Mouse (Mus musculus): ENCODE measurements around the gene Cspg5.
A peak's percentile ranks its signal among the peaks of the same experiment; 100 is the strongest.

Gene Cspg5

GRCm38 (mm10) chr9:110243221-110243833 is at the start of gene Cspg5:
TSS of gene Cspg5 (plus strand) at chr9:110243783.
- DNase-seq (ENCODE audit: low spot score): no peak

DNA sequence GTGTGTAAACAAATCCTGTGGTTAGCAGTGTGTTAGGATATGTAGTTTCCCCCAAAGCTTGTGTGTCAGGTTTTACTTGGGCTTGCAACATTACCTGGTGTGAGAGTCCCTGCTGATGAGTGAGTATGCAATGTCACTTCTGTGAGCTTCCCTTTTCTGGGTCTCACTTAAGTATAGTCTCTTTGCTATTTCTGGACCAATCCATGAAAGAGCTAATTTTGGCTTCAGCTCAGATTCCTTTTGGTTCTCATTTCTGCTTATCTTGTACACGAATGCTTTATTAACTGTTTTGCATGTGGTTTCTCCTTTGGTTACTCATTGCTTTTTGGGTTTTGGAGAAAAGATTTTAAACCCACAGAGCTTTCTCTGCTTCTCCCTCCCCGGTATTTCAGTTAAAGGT is 43.7 kb upstream of the Cspg5 start:
- DNase-seq (ENCODE audit: low spot score): no peak

DNA sequence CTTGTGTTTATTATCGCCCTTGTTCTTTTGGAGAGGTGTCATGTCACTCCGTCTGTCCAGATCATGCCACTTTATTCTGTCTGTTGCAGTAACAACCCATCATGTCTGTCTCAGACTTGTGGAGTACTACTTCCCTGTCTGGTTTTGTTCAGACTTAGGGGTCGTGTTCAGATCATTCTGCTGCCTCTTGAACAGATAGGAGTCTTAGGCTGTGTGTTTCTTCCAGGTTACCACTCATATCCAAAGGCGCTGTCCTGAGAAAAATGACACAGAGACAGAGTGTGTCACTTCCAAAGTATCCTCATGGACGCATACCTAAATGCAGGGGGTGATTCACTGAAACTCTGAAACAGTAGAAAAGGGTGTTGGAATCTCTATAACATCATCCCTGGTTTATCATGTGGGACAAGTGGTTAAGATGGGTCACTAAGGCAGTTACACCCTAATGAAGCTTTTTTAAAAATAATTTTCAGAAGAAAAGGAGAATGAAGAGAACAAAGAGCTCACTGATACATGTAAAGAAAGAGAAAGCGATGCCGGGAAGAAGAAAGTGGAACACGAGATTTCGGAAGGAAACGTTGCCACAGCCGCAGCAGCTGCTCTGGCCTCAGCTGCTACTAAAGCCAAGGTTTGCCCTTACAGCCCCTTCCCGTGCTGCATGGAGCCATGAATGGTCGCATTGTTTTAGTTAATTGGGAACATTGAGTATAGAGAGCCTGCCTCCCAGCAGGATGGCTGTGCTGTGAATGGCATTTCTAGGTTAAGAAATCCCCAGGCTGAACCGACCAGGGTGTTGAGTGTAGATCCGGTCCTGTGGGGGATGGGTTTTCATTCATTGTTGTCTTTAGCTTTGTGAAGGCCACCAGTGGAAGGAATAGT is 37.8 kb upstream of the Cspg5 start:
- DNase-seq (ENCODE audit: low spot score): no peak

- DNase-seq (ENCODE audit: low spot score): no peak
These were observed 37.1 kb upstream of the Cspg5 start for GRCm38 (mm10) chr9:110206437-110206836.

DNA sequence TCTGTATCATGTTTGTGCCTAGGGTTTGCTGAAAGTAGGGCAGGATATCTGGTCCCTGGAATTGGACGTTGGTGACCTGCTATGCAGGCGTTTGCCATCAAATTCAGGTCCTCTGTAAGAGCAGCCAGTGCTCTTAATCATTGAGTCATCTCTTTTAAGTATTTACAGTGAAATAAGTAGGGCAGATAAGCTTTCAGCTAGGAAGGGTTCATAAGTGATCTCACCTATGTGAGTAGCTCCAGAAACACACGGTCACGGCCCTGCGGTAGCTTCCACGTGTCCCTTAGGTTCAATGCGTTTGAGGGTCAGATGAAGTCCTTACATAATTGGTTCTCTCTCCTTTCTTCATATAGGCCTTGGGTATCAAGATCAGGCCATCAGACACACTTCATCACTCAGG is 35.3 kb upstream of the Cspg5 start:
- DNase-seq (ENCODE audit: low spot score): no peak

DNA sequence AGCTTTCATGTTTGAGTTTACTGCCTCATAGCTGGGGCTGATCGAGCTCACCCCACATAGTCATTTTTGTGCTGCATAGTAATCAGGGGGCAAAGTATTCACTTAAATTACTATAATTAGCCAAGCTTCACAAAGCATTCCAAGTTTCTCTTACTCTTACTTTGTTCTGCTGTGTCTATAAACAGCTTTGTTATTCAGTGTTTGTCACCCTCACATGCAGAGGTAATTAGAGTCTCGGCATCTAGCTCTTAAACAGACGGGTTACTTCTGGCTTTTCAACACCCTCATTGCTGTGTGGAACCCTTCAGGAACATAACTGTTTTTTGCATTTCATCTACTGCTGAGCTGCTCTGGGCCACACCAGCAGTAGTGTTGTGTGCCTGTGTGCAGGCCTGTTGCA is 34.6 kb upstream of the Cspg5 start:
- no peak for DNase-seq (ENCODE audit: low spot score)

DNA sequence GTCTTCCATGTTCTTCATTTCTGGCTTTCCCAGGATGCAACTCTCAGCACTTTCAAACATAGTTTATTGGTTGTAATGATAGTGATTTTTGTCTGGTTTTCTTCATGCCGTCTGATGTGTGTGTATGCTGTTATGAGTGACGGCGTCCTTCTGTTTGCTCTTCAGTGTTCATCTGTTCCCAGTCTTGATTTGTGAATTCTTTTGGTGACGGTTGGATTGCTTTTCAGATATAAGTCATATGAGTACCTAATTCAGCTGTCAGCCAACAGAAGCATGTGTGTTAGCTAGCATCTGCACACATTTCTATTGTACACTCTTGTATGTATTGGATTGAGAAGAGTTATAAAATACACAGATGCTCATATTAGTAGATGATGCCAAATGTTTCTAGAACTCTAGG is 19.3 kb upstream of the Cspg5 start:
- no peak for DNase-seq (ENCODE audit: low spot score)

GRCm38 (mm10) chr9:110226191-110226590 is 17.4 kb upstream of the Cspg5 start:
- DNase-seq (ENCODE audit: low spot score): no peak

- DNase-seq (ENCODE audit: low spot score): peak; percentile 69
These were observed 14.9 kb upstream of the Cspg5 start for GRCm38 (mm10) chr9:110228671-110229070.

- no peak for DNase-seq (ENCODE audit: low spot score)
These were observed 14.5 kb upstream of the Cspg5 start for GRCm38 (mm10) chr9:110229112-110229511.

GRCm38 (mm10) chr9:110229566-110230248 is 13.9 kb upstream of the Cspg5 start:
- no peak for DNase-seq (ENCODE audit: low spot score)

DNA sequence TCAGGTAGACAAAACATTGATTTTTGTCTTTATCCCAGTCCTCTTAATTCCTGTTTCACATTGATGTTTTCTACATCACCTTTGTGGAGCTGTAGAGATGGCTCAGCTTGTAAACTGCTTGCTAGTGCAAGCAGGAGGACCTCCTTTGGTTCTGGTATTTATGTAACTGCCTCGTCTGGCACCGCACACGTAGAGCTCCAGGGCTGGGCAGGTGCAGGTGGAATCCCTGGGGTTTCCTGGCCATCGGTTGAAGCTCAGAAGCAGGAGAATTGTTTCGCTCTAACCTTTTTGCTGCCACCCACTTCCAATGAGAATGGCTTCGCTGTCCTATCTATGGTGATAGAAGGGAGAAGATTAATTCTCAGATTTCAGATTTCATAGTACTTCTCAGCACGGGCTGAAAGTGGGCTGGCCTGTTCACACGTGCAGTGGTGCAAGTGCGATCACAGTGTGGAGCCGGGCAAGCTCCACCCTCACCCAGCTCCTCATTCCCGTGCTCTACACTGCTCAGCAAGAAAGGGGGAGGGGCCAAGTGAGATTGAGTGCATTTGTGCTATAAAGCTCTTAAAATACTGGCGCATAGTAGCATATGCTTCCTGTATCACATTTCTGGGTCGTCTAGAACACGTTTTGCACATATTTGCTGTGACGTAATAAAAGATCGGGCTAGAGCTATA is 13.1 kb upstream of the Cspg5 start:
- no peak for DNase-seq (ENCODE audit: low spot score)

DNA sequence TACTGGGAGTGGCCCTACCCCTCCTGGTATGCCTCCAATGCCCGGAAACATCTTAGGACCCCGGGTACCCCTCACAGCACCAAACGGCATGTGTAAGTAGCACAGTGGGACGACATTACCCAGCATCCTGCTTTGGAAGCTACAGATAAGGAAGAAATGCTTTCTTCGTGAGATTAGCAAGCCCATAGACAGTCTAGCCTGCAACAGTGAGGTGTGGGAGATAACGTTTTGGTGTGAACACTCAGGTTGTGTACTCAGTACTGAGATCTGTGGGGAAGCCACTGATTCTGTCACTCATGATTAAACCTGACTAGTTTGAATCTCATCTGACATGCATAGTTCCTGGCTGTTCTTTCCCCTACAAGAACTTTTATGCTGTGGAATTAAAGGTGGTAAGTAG is 8.6 kb upstream of the Cspg5 start:
- DNase-seq (ENCODE audit: low spot score): no peak

DNA sequence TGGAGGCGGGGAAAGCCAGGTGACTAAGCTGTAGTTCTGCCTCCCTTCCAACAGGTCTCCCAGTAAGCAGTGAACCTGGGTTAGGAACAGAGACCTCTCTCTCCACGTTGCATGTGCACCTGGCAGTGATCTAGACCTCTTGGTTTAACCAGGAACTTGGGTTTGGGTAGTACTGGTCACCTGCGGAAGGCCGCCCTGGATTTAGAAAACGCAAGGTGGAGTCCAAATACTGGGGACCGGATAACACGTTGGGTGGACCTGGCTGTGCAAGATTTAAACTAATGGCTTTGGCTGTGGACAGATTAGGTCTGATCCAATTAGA is 945 bp downstream of the Cspg5 start:
- DNase-seq (ENCODE audit: low spot score): no peak

DNA sequence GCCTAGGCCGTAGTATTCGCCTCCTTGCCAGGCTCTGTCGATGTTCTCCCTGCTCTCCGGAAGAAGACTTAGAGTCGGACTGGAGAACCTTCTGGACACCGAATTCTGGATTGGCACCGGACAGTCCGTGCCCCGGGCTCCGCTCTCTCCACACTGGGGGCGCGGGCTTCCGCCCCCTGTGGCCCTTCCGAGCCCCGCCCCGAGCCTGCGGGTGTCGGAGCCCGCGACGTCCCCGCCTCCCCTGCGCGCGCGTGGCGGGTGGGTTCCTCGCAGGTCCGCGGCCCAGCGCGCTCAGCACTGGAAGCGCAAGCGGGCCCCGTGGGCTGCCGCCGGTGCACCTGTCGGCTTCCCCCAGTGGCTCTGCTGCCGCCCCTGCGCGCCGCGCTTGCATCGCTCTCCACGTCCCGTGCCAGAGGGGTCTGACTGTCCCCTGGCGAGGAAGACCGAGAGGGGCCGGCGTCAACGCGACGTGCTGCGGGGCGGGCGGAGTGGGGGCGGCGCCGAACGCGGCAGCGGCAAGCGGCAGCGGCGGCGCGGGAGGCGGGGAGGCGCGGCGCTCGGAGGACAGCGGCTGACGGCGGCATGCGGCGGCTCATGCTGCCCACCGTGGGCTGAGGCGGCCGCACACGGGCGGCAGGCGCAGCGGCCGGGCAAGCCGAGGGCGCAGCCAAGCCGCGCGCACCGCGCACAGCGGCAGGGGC is 1.5 kb downstream of the Cspg5 start:
- peak; percentile 24 for DNase-seq (ENCODE audit: low spot score)

DNA sequence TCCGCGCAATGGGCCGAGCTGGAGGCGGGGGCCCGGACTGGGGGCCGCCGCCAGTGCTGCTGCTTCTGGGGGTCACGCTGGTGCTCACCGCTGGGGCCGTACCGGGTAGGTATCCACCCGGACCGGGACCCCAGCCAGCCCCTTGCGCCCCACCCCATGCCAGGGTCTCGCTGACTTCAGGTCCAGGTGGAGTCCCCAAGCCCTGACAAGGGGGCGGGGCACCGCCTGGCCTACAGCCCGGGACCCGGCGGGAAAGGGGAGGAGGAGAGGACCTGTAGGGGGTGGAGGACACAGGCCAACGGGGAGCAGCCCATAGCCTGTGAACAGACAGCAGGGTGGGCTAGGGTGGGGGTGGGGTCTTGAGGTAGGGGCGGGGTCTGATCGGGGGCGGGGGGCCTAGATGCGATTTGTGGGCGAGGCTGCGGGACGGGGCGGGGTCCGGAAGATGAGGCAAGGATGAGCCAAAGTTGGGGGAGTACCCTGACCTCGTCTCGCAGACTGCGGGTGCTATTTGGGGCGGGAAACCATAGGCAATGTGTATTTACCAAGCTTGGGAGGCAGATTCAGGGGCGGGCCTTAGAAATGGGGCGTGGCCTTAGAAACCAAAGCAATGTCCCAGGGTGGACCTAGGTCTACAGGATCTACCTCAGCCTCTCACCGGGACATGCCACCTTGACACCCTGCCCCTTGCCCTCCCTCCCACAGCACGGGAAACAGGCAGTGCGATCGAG is 2.2 kb downstream of the Cspg5 start:
- DNase-seq (ENCODE audit: low spot score): peak; percentile 44

GRCm38 (mm10) chr9:110246321-110246640 is 2.7 kb downstream of the Cspg5 start:
- DNase-seq (ENCODE audit: low spot score): no peak

GRCm38 (mm10) chr9:110247049-110247448 is 3.5 kb downstream of the Cspg5 start:
- DNase-seq (ENCODE audit: low spot score): no peak

DNA sequence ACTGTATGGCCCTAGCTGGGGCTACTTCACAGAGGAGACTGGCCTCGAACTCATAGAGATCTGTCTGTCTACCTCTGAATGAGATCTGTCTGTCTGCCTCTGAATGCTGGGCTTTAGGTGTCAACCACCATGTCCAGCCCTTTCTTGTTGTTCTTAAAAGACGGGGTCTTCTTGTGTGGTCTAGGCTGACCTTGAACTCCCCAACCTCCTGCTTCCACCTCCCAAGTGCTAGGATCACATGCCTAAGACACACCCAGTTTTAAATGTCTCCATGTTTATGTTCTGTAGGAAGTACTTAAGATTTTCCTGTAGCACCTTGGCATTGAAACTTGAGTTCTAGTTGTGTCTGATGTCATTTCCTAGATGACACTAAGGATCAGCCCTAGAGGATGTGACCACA is 5.3 kb downstream of the Cspg5 start:
- no peak for DNase-seq (ENCODE audit: low spot score)

DNA sequence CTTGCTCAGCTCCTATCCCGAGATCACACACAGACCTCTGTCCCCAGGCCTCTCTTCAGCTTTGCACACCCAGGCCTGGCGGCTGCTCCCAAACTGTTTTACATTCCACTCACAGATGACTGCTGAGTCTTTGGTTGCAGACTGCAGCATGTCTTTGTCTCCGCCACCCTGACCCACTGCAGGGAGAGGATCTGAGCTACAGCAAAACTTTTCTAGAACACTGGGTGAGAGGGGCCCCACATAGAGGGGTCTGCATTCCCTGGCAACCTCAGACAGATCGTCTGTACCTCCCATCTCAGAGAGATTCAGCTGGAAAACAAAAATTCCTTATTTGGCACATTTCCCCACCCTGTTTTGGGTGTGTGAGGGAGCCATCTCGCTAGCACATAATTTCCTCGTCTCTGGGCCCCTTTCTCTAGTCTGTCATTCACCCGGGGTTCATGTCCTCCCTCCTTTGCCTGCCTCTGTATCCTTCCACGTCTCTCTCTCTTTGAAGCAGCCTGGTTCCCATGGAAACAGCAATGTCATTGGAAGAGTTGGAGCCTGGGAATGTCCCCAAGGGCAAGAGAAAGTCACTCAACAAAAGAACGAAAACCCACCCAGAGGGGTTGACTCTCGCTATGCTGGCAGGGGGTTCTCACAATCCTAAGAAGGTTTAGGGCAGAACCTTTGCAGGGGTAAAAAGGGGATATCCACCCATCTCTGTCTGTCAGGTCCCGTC is 6.4 kb downstream of the Cspg5 start:
- DNase-seq (ENCODE audit: low spot score): no peak

DNA sequence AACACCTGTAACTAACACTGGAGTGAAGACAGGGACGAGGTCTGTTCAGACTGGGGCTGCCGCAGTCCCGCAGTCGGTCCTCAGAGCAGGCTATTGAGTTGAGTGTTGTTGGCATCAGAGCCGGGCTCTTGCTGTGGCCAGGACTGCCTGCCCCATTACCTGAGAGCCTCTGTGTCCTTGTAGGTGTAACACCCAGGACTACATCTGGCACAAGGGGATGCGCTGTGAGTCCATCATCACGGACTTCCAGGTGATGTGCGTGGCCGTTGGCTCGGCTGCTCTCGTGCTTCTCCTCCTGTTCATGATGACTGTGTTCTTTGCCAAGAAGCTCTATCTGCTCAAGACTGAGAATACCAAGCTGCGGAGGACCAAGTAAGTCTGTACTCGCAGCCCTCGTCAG is 7.2 kb downstream of the Cspg5 start:
- no peak for DNase-seq (ENCODE audit: low spot score)
